Mouse (Mus musculus) liver, embryonic 12.5 days (tissue): ENCODE results near the gene Scrn3. TPM values are rescaled to one million over a fixed set of nuclear protein-coding genes. Genes with fewer than 3 reads are reported as not detected.
A peak's percentile ranks its signal among the peaks of the same experiment; 100 is the strongest.

ENCODE experiments used
- ATAC-seq: fragments of 200-750 bp; cut with Nextera tagmentation; 2 replicates; pipeline ENCODE4 v1.8.0; 2017; ENCODE audit warnings: moderate number of reproducible peaks, mild to moderate bottlenecking, moderate library complexity
- H3K27ac ChIP-seq: fragments of 300-500 bp; sonication (generic); 2 replicates; pipeline ENCODE4 v1.5.1; 2016; ENCODE audit warnings: mild to moderate bottlenecking
- H3K27me3 ChIP-seq: fragments of 300-500 bp; sonication (generic); replicated peaks from 2 replicates; pipeline ENCODE4 v1.6.1; 2016; ENCODE audit warnings: mild to moderate bottlenecking, moderate library complexity
- H3K36me3 ChIP-seq: fragments of 300-500 bp; sonication (generic); 2 replicates; pipeline ENCODE4 v1.6.1; 2016; ENCODE audit warnings: mild to moderate bottlenecking, moderate library complexity
- H3K4me1 ChIP-seq: fragments of 300-500 bp; sonication (generic); 2 replicates; pipeline ENCODE4 v1.6.1; 2016
- H3K4me2 ChIP-seq: fragments of 300-500 bp; sonication (generic); 2 replicates; pipeline ENCODE4 v1.6.1; 2016; ENCODE audit warnings: mild to moderate bottlenecking, moderate library complexity
- H3K4me3 ChIP-seq: fragments of 300-500 bp; sonication (generic); 2 replicates; pipeline ENCODE4 v1.5.1; 2016; ENCODE audit warnings: mild to moderate bottlenecking, moderate library complexity
- H3K9ac ChIP-seq: fragments of 300-500 bp; sonication (generic); 2 replicates; pipeline ENCODE4 v1.6.1; 2016; ENCODE audit warnings: mild to moderate bottlenecking, moderate library complexity
- H3K9me3 ChIP-seq: fragments of 300-500 bp; sonication (generic); replicated peaks from 2 replicates; pipeline ENCODE4 v1.6.1; 2016; ENCODE audit warnings: mild to moderate bottlenecking, moderate library complexity
- WGBS: fragments of 180-500 bp; shearing (Covaris S2); methylation state at CpG from one replicate; pipeline ENCODE4 v1.1.7; 2016; ENCODE audit not compliant: insufficient replicate concordance; 5-methylcytosine and 5-hydroxymethylcytosine counted together
- polyA plus RNA-seq: library from polyadenylated mRNA; unstranded; fragments of >200 nt; fragmentation: Nextera tagmentation; extraction: Ambion mirVana; gene quantifications from 2 replicates; pipeline ENCODE4 v1.2.1, GENCODE M21; 2016

Scrn3 gene
- polyA plus RNA-seq, 1 experiment from 2014 or later = 27.1 TPM

GRCm38 (mm10) chr2:73277709-73278075, 34.7 kb upstream of the Scrn3 start:
- Histone ChIP-seq H3K4me2 (peak overlapping the region; percentile 24; the same call in 1 of the 2 replicates), H3K27ac (no peak overlapping the region), H3K4me3 (0 out of 2 replicates have a peak overlapping the region, but pooled peaks have one; percentile 11), H3K9ac (no peak overlapping the region), H3K9me3 (no peaks in the 10 kb centered on the region), H3K36me3 (no peaks in the 10 kb centered on the region), H3K27me3 (peaks cover 91% of the 10 kb centered on the region), H3K4me1 (peaks cover 55% of the 10 kb centered on the region)
- no peak for ATAC-seq
- 7% methylated on average over 18 of the region's 18 CpGs for WGBS

- Histone ChIP-seq H3K4me1 (peaks cover 49% of the 10 kb centered on the region), H3K27me3 (peaks cover 86% of the 10 kb centered on the region), H3K9ac (no peak overlapping the region), H3K9me3 (no peaks in the 10 kb centered on the region), H3K4me3 (peak overlapping the region; percentile 25), H3K27ac (no peak overlapping the region), H3K4me2 (peak overlapping the region; percentile 45), H3K36me3 (no peaks in the 10 kb centered on the region)
- ATAC-seq = 0 out of 2 replicates have a peak, but pooled peaks have one; percentile 62
- WGBS = 2% methylated on average over 20 of the region's 20 CpGs
Measured at GRCm38 (mm10) chr2:73278131-73278854, 34.1 kb upstream of the Scrn3 start.

- Histone ChIP-seq H3K36me3 (no peaks in the 10 kb centered on the region), H3K4me3 (peak overlapping the region; percentile 25), H3K27ac (no peak overlapping the region), H3K9ac (no peak overlapping the region), H3K27me3 (peaks cover 80% of the 10 kb centered on the region), H3K4me2 (peak overlapping the region; percentile 45), H3K4me1 (peaks cover 43% of the 10 kb centered on the region), H3K9me3 (no peaks in the 10 kb centered on the region)
- peak; percentile 30; the same call in 1 of the 2 replicates for ATAC-seq
- 2% methylated on average over 17 of the region's 17 CpGs for WGBS
Measured at GRCm38 (mm10) chr2:73278869-73279268, 33.5 kb upstream of the Scrn3 start.

GRCm38 (mm10) chr2:73279271-73280038, 32.9 kb upstream of the Scrn3 start:
- Histone ChIP-seq H3K9me3 (no peaks in the 10 kb centered on the region), H3K9ac (no peak overlapping the region), H3K4me1 (peaks cover 37% of the 10 kb centered on the region), H3K36me3 (no peaks in the 10 kb centered on the region), H3K4me3 (peak overlapping the region; percentile 25), H3K4me2 (peak overlapping the region; percentile 45), H3K27ac (no peak overlapping the region), H3K27me3 (peaks cover 74% of the 10 kb centered on the region)
- 3% methylated on average over 31 of the region's 31 CpGs for WGBS
- ATAC-seq = no peak

GRCm38 (mm10) chr2:73280356-73281047, 31.9 kb upstream of the Scrn3 start:
- no peak for ATAC-seq
- Histone ChIP-seq H3K4me3 (peak overlapping the region; percentile 31), H3K4me2 (peak overlapping the region; percentile 44), H3K27ac (no peak overlapping the region), H3K27me3 (peaks cover 69% of the 10 kb centered on the region), H3K9me3 (no peaks in the 10 kb centered on the region), H3K4me1 (peaks cover 33% of the 10 kb centered on the region), H3K36me3 (peaks cover 5% of the 10 kb centered on the region), H3K9ac (no peak overlapping the region)
- WGBS = 6% methylated on average over 33 of the region's 33 CpGs

GRCm38 (mm10) chr2:73281048-73281661, 31.2 kb upstream of the Scrn3 start:
- WGBS = 9% methylated on average over 22 of the region's 22 CpGs
- Histone ChIP-seq H3K27me3 (peaks cover 63% of the 10 kb centered on the region), H3K4me3 (peak overlapping the region; percentile 31)

GRCm38 (mm10) chr2:73281707-73282106, 30.7 kb upstream of the Scrn3 start:
- Histone ChIP-seq H3K36me3 (peaks cover 12% of the 10 kb centered on the region), H3K4me1 (peaks cover 33% of the 10 kb centered on the region), H3K9me3 (no peaks in the 10 kb centered on the region), H3K27ac (no peak overlapping the region), H3K4me2 (peak overlapping the region; percentile 44), H3K27me3 (peaks cover 58% of the 10 kb centered on the region), H3K9ac (no peak overlapping the region), H3K4me3 (peak overlapping the region; percentile 13; the same call in 1 of the 2 replicates)
- no peak for ATAC-seq
- 9% methylated on average over 7 of the region's 7 CpGs for WGBS

More at GRCm38 (mm10) chr2:73281048-73281661, 31.2 kb upstream of the Scrn3 start:
- H3K27ac ChIP-seq = no peak overlapping the region
- no peaks in the 10 kb centered on the region for H3K9me3 ChIP-seq
- H3K36me3 ChIP-seq = peaks cover 7% of the 10 kb centered on the region
- ATAC-seq = no peak
- H3K4me1 ChIP-seq = peaks cover 33% of the 10 kb centered on the region
- no peak overlapping the region for H3K9ac ChIP-seq
- H3K4me2 ChIP-seq = peak overlapping the region; percentile 44

- peaks cover 7% of the 10 kb centered on the region for H3K4me1 ChIP-seq
- ATAC-seq = no peak
- peaks cover 46% of the 10 kb centered on the region for H3K36me3 ChIP-seq
- H3K9me3 ChIP-seq = no peaks in the 10 kb centered on the region
- WGBS = 17% methylated on average over 2 of the region's 2 CpGs
- no peak overlapping the region for H3K4me3 ChIP-seq
- H3K9ac ChIP-seq = no peak overlapping the region
- no peak overlapping the region for H3K4me2 ChIP-seq
- H3K27me3 ChIP-seq = peaks cover 19% of the 10 kb centered on the region
- H3K27ac ChIP-seq = no peak overlapping the region
Measured at GRCm38 (mm10) chr2:73285630-73286029, 26.8 kb upstream of the Scrn3 start.

- H3K36me3 ChIP-seq = peaks cover 82% of the 10 kb centered on the region
Measured at GRCm38 (mm10) chr2:73291130-73291529, 21.3 kb upstream of the Scrn3 start.

GRCm38 (mm10) chr2:73295023-73295422, 17.4 kb upstream of the Scrn3 start:
- no peaks in the 10 kb centered on the region for H3K27me3 ChIP-seq
- 53% methylated on average over 7 of the region's 7 CpGs for WGBS
- peaks cover 30% of the 10 kb centered on the region for H3K4me1 ChIP-seq

More at GRCm38 (mm10) chr2:73291130-73291529, 21.3 kb upstream of the Scrn3 start:
- Histone ChIP-seq H3K9me3 (no peaks in the 10 kb centered on the region), H3K9ac (no peak overlapping the region), H3K4me2 (no peak overlapping the region), H3K27me3 (no peaks in the 10 kb centered on the region), H3K4me3 (no peak overlapping the region), H3K4me1 (peaks cover 13% of the 10 kb centered on the region), H3K27ac (no peak overlapping the region)
- no peak for ATAC-seq
- 87% methylated on average over 4 of the region's 4 CpGs for WGBS

GRCm38 (mm10) chr2:73298154-73298553, 14.2 kb upstream of the Scrn3 start:
- Histone ChIP-seq H3K9ac (no peak overlapping the region), H3K9me3 (no peaks in the 10 kb centered on the region), H3K27ac (peak overlapping the region; percentile 24; the same call in 1 of the 2 replicates), H3K27me3 (no peaks in the 10 kb centered on the region), H3K4me3 (no peak overlapping the region), H3K4me1 (peaks cover 56% of the 10 kb centered on the region), H3K36me3 (peaks cover 76% of the 10 kb centered on the region), H3K4me2 (no peak overlapping the region)
- WGBS = 69% methylated on average over 7 of the region's 7 CpGs
- peak; percentile 49 for ATAC-seq

More at GRCm38 (mm10) chr2:73295023-73295422, 17.4 kb upstream of the Scrn3 start:
- peaks cover 79% of the 10 kb centered on the region for H3K36me3 ChIP-seq
- H3K9me3 ChIP-seq = no peaks in the 10 kb centered on the region
- H3K4me3 ChIP-seq = no peak overlapping the region
- H3K9ac ChIP-seq = no peak overlapping the region
- ATAC-seq = peak; percentile 59
- 0 out of 2 replicates have a peak overlapping the region, but pooled peaks have one; percentile 48 for H3K27ac ChIP-seq
- no peak overlapping the region for H3K4me2 ChIP-seq
